Mouse (Mus musculus): ENCODE results near the gene Dlgap3. TPM values are rescaled to one million over a fixed set of nuclear protein-coding genes. Genes with fewer than 3 reads are reported as not detected.
A peak's percentile ranks its signal among the peaks of the same experiment; 100 is the strongest.

Gene Dlgap3
- total RNA-seq, 1 experiment from 2014 or later = 6.0 TPM

GRCm38 (mm10) chr4:127217048-127217447 lies 48.0 kb downstream of the Dlgap3 start:
- peak; percentile 13 for DNase-seq

- DNase-seq = no peak
Measured at GRCm38 (mm10) chr4:127223291-127223690, 54.3 kb downstream of the Dlgap3 start.

- DNase-seq = no peak
Measured at GRCm38 (mm10) chr4:127223755-127224154, 54.8 kb downstream of the Dlgap3 start.

- no peak for DNase-seq
Measured at GRCm38 (mm10) chr4:127224444-127225100, 55.6 kb downstream of the Dlgap3 start.

GRCm38 (mm10) chr4:127226067-127226466 lies 57.1 kb downstream of the Dlgap3 start:
- no peak for DNase-seq

- DNase-seq = no peak
Measured at GRCm38 (mm10) chr4:127227051-127227673, 58.2 kb downstream of the Dlgap3 start.

- no peak for DNase-seq
Measured at GRCm38 (mm10) chr4:127232028-127232427, 63.0 kb downstream of the Dlgap3 start.

- no peak for DNase-seq
Measured at GRCm38 (mm10) chr4:127232551-127232950, 63.5 kb downstream of the Dlgap3 start.

GRCm38 (mm10) chr4:127233416-127234125 lies 64.6 kb downstream of the Dlgap3 start:
- no peak for DNase-seq

GRCm38 (mm10) chr4:127235742-127236487 lies 66.9 kb downstream of the Dlgap3 start:
- peak; percentile 90 for DNase-seq

- DNase-seq = no peak
Measured at GRCm38 (mm10) chr4:127236631-127237030, 67.6 kb downstream of the Dlgap3 start.

- DNase-seq = no peak
Measured at GRCm38 (mm10) chr4:127237271-127237670, 68.3 kb downstream of the Dlgap3 start.

- DNase-seq = no peak
Measured at GRCm38 (mm10) chr4:127242696-127243095, 73.7 kb downstream of the Dlgap3 start.

GRCm38 (mm10) chr4:127243552-127243951 lies 74.5 kb downstream of the Dlgap3 start, which contains the start of gene Smim12:
TSS of gene Smim12 (plus strand) at chr4:127243784.
- peak; percentile 100 for DNase-seq

GRCm38 (mm10) chr4:127243953-127244352 lies 74.9 kb downstream of the Dlgap3 start:
- DNase-seq = no peak

- peak; percentile 93 for DNase-seq
Measured at GRCm38 (mm10) chr4:127249701-127250349, 80.8 kb downstream of the Dlgap3 start.

GRCm38 (mm10) chr4:127251963-127252585 lies 83.1 kb downstream of the Dlgap3 start:
- peak; percentile 83 for DNase-seq

- DNase-seq = no peak
Measured at GRCm38 (mm10) chr4:127256739-127257138, 87.7 kb downstream of the Dlgap3 start.

GRCm38 (mm10) chr4:127258186-127258897 lies 89.3 kb downstream of the Dlgap3 start:
- DNase-seq = no peak

- no peak for DNase-seq
Measured at GRCm38 (mm10) chr4:127261601-127262000, 92.6 kb downstream of the Dlgap3 start.

Measured in adrenal gland, postnatal 25 days (tissue).